Mouse (Mus musculus) midbrain, embryonic 14.5 days (tissue): ENCODE measurements around the gene Cfap45. TPM values are rescaled to one million over a fixed set of nuclear protein-coding genes. Genes with fewer than 3 reads are reported as not detected.
A peak's percentile ranks its signal among the peaks of the same experiment; 100 is the strongest.

Source experiments
- ATAC-seq: fragments of 200-750 bp; cut with Nextera tagmentation; 2 replicates; pipeline ENCODE4 v1.8.0; 2017; ENCODE audit warnings: moderate number of reproducible peaks, moderate library complexity; ENCODE audit not compliant: low FRiP score, low TSS enrichment
- DNase-seq: peaks from one replicate; pipeline ENCODE4 v3.0.0-alpha.2; 2015
- H3K27ac ChIP-seq: fragments of 300-500 bp; sonication (generic); replicated peaks from 2 replicates; pipeline ENCODE4 v1.5.1; 2014; ENCODE audit warnings: mild to moderate bottlenecking, low read depth, low read length, moderate library complexity
- H3K27me3 ChIP-seq: fragments of 300-500 bp; sonication (generic); 2 replicates; pipeline ENCODE4 v1.6.1; 2014; ENCODE audit warnings: low read length, control low read depth, mixed read lengths; ENCODE audit not compliant: control insufficient read depth, insufficient read depth
- H3K36me3 ChIP-seq: fragments of 300-500 bp; sonication (generic); 2 replicates; pipeline ENCODE4 v1.6.1; 2014; ENCODE audit warnings: low read length, control low read depth; ENCODE audit not compliant: control insufficient read depth, insufficient read depth
- H3K4me1 ChIP-seq: fragments of 300-500 bp; sonication (generic); 2 replicates; pipeline ENCODE4 v1.6.1; 2014; ENCODE audit warnings: mild to moderate bottlenecking, antibody characterized with exemption, low read length, control low read depth; ENCODE audit not compliant: control insufficient read depth, insufficient read depth
- H3K4me2 ChIP-seq: fragments of 300-500 bp; sonication (generic); 2 replicates; pipeline ENCODE4 v1.6.1; 2014; ENCODE audit warnings: mild to moderate bottlenecking, low read length, moderate library complexity
- H3K4me3 ChIP-seq: fragments of 300-500 bp; sonication (generic); replicated peaks from 2 replicates; pipeline ENCODE4 v1.5.1; 2014; ENCODE audit warnings: low read depth, low read length
- H3K9ac ChIP-seq: fragments of 300-500 bp; sonication (generic); replicated peaks from 2 replicates; pipeline ENCODE4 v1.6.1; 2014; ENCODE audit warnings: mild to moderate bottlenecking, low read length, moderate library complexity
- H3K9me3 ChIP-seq: fragments of 300-500 bp; sonication (generic); 2 replicates; pipeline ENCODE4 v1.6.1; 2016; ENCODE audit warnings: low read length, control low read depth, mixed read lengths; ENCODE audit not compliant: control insufficient read depth
- WGBS: fragments of 180-500 bp; shearing (Covaris S2); extraction: QIAGEN DNeasy Blood & Tissue Kit; methylation state at CpG from one replicate; pipeline ENCODE4 v1.1.7; 2014; 5-methylcytosine and 5-hydroxymethylcytosine counted together
- polyA plus RNA-seq: library from polyadenylated mRNA; unstranded; fragments of >200 nt; fragmentation: Nextera tagmentation; extraction: Ambion mirVana; gene quantifications from 2 replicates; pipeline ENCODE4 v1.2.1, GENCODE M21; 2014

The Cfap45 gene
- polyA plus RNA-seq, 1 experiment from 2014 or later, result 1.9 TPM

- DNase-seq (peak; percentile 55), ATAC-seq (peak; percentile 18; the same call in 1 of the 2 replicates)
- Histone ChIP-seq H3K9ac (peak overlapping the region; percentile 81), H3K4me2 (peak overlapping the region; percentile 86), H3K4me3 (peak overlapping the region; percentile 72), H3K4me1 (peaks cover 54% of the 10 kb centered on the region), H3K36me3 (peaks cover 4% of the 10 kb centered on the region; the same call in 1 of the 2 replicates), H3K27me3 (no peaks in the 10 kb centered on the region), H3K27ac (peak overlapping the region; percentile 78), H3K9me3 (no peaks in the 10 kb centered on the region)
- 2% methylated on average over 12 of the region's 12 CpGs for WGBS
Observed at GRCm38 (mm10) chr1:172482518-172483360, 37.9 kb upstream of the Cfap45 start.

- DNase-seq, result peak; percentile 57
- no peak for ATAC-seq
- WGBS, result 6% methylated on average over 4 of the region's 4 CpGs
Observed at GRCm38 (mm10) chr1:172483361-172483660, 37.3 kb upstream of the Cfap45 start.

GRCm38 (mm10) chr1:172484236-172484635 lies 36.4 kb upstream of the Cfap45 start:
- no peaks in the 10 kb centered on the region for H3K9me3 ChIP-seq
- H3K9ac ChIP-seq, result peak overlapping the region; percentile 81
- peaks cover 9% of the 10 kb centered on the region for H3K36me3 ChIP-seq
- peak overlapping the region; percentile 72 for H3K4me3 ChIP-seq
- 14% methylated on average over 11 of the region's 11 CpGs for WGBS
- H3K4me2 ChIP-seq, result peak overlapping the region; percentile 86
- H3K4me1 ChIP-seq, result peaks cover 62% of the 10 kb centered on the region
- H3K27ac ChIP-seq, result no peak overlapping the region
- H3K27me3 ChIP-seq, result no peaks in the 10 kb centered on the region
- ATAC-seq (no peak), DNase-seq (peak; percentile 38)

More at GRCm38 (mm10) chr1:172483361-172483660, 37.3 kb upstream of the Cfap45 start:
- Histone ChIP-seq H3K27ac (peak overlapping the region; percentile 78; the same call in 1 of the 2 replicates), H3K4me2 (peak overlapping the region; percentile 86), H3K4me3 (peak overlapping the region; percentile 72), H3K9me3 (no peaks in the 10 kb centered on the region), H3K36me3 (peaks cover 6% of the 10 kb centered on the region; the same call in 1 of the 2 replicates), H3K27me3 (no peaks in the 10 kb centered on the region), H3K4me1 (peaks cover 59% of the 10 kb centered on the region), H3K9ac (peak overlapping the region; percentile 81)

DNA sequence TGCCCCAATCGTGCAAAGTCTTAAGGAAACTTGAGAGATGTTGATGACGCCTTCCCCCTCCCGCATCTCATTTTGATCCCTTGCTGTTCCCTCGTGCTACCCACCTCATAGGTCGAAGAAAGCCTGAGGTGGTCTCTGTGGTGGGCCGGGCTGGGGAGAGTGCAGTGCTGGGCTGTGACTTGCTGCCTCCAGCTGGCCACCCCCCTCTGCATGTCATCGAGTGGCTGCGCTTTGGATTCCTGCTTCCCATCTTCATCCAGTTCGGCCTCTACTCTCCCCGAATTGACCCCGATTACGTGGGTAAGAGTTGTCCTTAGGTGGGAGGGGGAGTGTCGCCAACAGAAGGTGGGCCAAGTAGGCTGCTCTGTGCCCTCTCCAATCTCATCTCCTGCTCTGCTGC lies 35.9 kb upstream of the Cfap45 start:
- H3K36me3 ChIP-seq, result peaks cover 13% of the 10 kb centered on the region
- H3K4me2 ChIP-seq, result peak overlapping the region; percentile 86
- no peak overlapping the region for H3K27ac ChIP-seq
- ATAC-seq, result no peak
- no peaks in the 10 kb centered on the region for H3K9me3 ChIP-seq
- peak overlapping the region; percentile 81 for H3K9ac ChIP-seq
- DNase-seq, result no peak
- H3K27me3 ChIP-seq, result no peaks in the 10 kb centered on the region
- H3K4me1 ChIP-seq, result peaks cover 62% of the 10 kb centered on the region
- peak overlapping the region; percentile 72 for H3K4me3 ChIP-seq
- WGBS, result 31% methylated on average over 13 of the region's 13 CpGs

- Histone ChIP-seq H3K36me3 (peaks cover 16% of the 10 kb centered on the region), H3K27me3 (no peaks in the 10 kb centered on the region), H3K9ac (peak overlapping the region; percentile 48; the same call in 1 of the 2 replicates), H3K4me1 (peaks cover 66% of the 10 kb centered on the region), H3K4me2 (peak overlapping the region; percentile 86), H3K9me3 (no peaks in the 10 kb centered on the region), H3K4me3 (peak overlapping the region; percentile 72), H3K27ac (peak overlapping the region; percentile 60)
- DNase-seq (peak; percentile 48), ATAC-seq (no peak)
- 7% methylated on average over 6 of the region's 6 CpGs for WGBS
Observed at GRCm38 (mm10) chr1:172485821-172486220, 34.8 kb upstream of the Cfap45 start.

GRCm38 (mm10) chr1:172486236-172486635 lies 34.4 kb upstream of the Cfap45 start:
- 2% methylated on average over 4 of the region's 4 CpGs for WGBS
- Histone ChIP-seq H3K36me3 (peaks cover 17% of the 10 kb centered on the region), H3K4me2 (peak overlapping the region; percentile 86), H3K27ac (peak overlapping the region; percentile 60), H3K4me3 (peak overlapping the region; percentile 72), H3K27me3 (no peaks in the 10 kb centered on the region), H3K9ac (peak overlapping the region; percentile 48), H3K9me3 (no peaks in the 10 kb centered on the region), H3K4me1 (peaks cover 65% of the 10 kb centered on the region)
- peak; percentile 9; the same call in 1 of the 2 replicates for ATAC-seq
- peak; percentile 57 for DNase-seq

DNA sequence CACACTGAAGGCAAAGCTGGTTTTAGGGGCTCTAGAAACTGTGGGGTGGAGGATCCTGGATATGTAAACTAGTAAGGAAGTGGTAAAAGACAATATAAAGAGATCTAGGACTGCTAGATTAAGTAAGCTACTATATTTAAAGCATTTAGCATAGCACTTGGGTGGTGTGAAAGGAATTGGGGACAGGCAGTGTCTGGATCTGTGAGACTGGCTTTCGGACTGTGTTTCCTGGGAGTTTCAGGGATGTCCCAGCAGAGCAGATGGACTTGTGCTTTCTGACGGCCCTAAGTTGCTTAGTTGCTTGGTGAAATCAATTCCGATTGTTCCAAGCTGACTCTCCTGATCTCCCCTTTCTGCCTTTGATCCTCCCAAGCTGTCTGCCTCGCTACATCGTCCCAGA lies 34.0 kb upstream of the Cfap45 start:
- Histone ChIP-seq H3K4me1 (peaks cover 63% of the 10 kb centered on the region), H3K9me3 (no peaks in the 10 kb centered on the region), H3K27me3 (no peaks in the 10 kb centered on the region), H3K4me2 (peak overlapping the region; percentile 86), H3K4me3 (peak overlapping the region; percentile 72), H3K36me3 (peaks cover 21% of the 10 kb centered on the region), H3K9ac (peak overlapping the region; percentile 48), H3K27ac (peak overlapping the region; percentile 60; the same call in 1 of the 2 replicates)
- ATAC-seq, result no peak
- peak; percentile 13 for DNase-seq
- 9% methylated on average over 5 of the region's 5 CpGs for whole genome bisulfite sequencing

GRCm38 (mm10) chr1:172487859-172488258 lies 32.7 kb upstream of the Cfap45 start:
- no peaks in the 10 kb centered on the region for H3K27me3 ChIP-seq
- H3K27ac ChIP-seq, result no peak overlapping the region
- peaks cover 61% of the 10 kb centered on the region for H3K4me1 ChIP-seq
- no peak overlapping the region for H3K9ac ChIP-seq
- H3K4me3 ChIP-seq, result no peak overlapping the region
- no peak overlapping the region for H3K4me2 ChIP-seq
- DNase-seq (no peak), ATAC-seq (no peak)
- no peaks in the 10 kb centered on the region for H3K9me3 ChIP-seq
- WGBS, result 81% methylated on average over 4 of the region's 4 CpGs
- H3K36me3 ChIP-seq, result peaks cover 33% of the 10 kb centered on the region

GRCm38 (mm10) chr1:172488831-172489230 lies 31.8 kb upstream of the Cfap45 start:
- H3K4me2 ChIP-seq, result no peak overlapping the region
- H3K36me3 ChIP-seq, result peaks cover 43% of the 10 kb centered on the region
- ATAC-seq (no peak), DNase-seq (no peak)
- no peaks in the 10 kb centered on the region for H3K9me3 ChIP-seq
- H3K4me1 ChIP-seq, result peaks cover 51% of the 10 kb centered on the region
- no peaks in the 10 kb centered on the region for H3K27me3 ChIP-seq
- H3K9ac ChIP-seq, result no peak overlapping the region
- no peak overlapping the region for H3K27ac ChIP-seq
- WGBS, result 84% methylated on average over 7 of the region's 7 CpGs
- no peak overlapping the region for H3K4me3 ChIP-seq
